Mouse (Mus musculus) intestine, embryonic 16.5 days (tissue): ENCODE results near the gene Glo1. TPM values are rescaled to one million over a fixed set of nuclear protein-coding genes. Genes with fewer than 3 reads are reported as not detected.

Experiments used
- ATAC-seq: fragments of 200-750 bp; cut with Nextera tagmentation; 2 replicates; pipeline ENCODE4 v1.8.0; 2017; ENCODE audit warnings: moderate TSS enrichment, moderate library complexity
- H3K27ac ChIP-seq: fragments of 300-500 bp; sonication (generic); 2 replicates; pipeline ENCODE4 v1.5.1; 2014; ENCODE audit warnings: mild to moderate bottlenecking, low read length
- H3K27me3 ChIP-seq: fragments of 300-500 bp; sonication (generic); replicated peaks from 2 replicates; pipeline ENCODE4 v1.6.1; 2014; ENCODE audit warnings: low read length, control low read depth, mixed read lengths; ENCODE audit not compliant: control insufficient read depth, insufficient read depth
- H3K36me3 ChIP-seq: fragments of 300-500 bp; sonication (generic); 2 replicates; pipeline ENCODE4 v1.6.1; 2014; ENCODE audit warnings: low read length, control low read depth; ENCODE audit not compliant: control insufficient read depth, insufficient read depth
- H3K4me1 ChIP-seq: fragments of 300-500 bp; sonication (generic); 2 replicates; pipeline ENCODE4 v1.6.1; 2014; ENCODE audit warnings: low read length, control low read depth, mixed read lengths; ENCODE audit not compliant: control insufficient read depth, insufficient read depth
- H3K4me2 ChIP-seq: fragments of 300-500 bp; sonication (generic); 2 replicates; pipeline ENCODE4 v1.6.1; 2014; ENCODE audit warnings: low read depth, low read length, control low read depth
- H3K4me3 ChIP-seq: fragments of 300-500 bp; sonication (generic); 2 replicates; pipeline ENCODE4 v1.5.1; 2014; ENCODE audit warnings: mild to moderate bottlenecking, low read length
- H3K9ac ChIP-seq: fragments of 300-500 bp; sonication (generic); 2 replicates; pipeline ENCODE4 v1.6.1; 2014; ENCODE audit warnings: low read depth, low read length
- H3K9me3 ChIP-seq: fragments of 300-500 bp; sonication (generic); 2 replicates; pipeline ENCODE4 v1.6.1; 2016; ENCODE audit warnings: low read length, control low read depth; ENCODE audit not compliant: control insufficient read depth
- WGBS: fragments of 180-500 bp; shearing (Covaris S2); extraction: QIAGEN DNeasy Blood & Tissue Kit; methylation state at CpG from one replicate; pipeline ENCODE4 v1.1.7; 2014; 5-methylcytosine and 5-hydroxymethylcytosine counted together
- polyA plus RNA-seq: library from polyadenylated mRNA; unstranded; fragments of >200 nt; fragmentation: Nextera tagmentation; extraction: Ambion mirVana; gene quantifications from 2 replicates; pipeline ENCODE4 v1.2.1, GENCODE M21; 2015

Gene Glo1
- polyA plus RNA-seq, 1 experiment from 2014 or later = 240 TPM

- no peak overlapping the region for H3K4me3 ChIP-seq
- H3K4me1 ChIP-seq = 0 out of 2 replicates have a peak, but pooled peaks cover 7% of the 10 kb centered on the region
- no peaks in the 10 kb centered on the region for H3K27me3 ChIP-seq
- H3K27ac ChIP-seq = no peak overlapping the region
- ATAC-seq = no peak
- no peak overlapping the region for H3K4me2 ChIP-seq
- no peak overlapping the region for H3K9ac ChIP-seq
- 24% methylated on average over 2 of the region's 2 CpGs for WGBS
- H3K36me3 ChIP-seq = no peaks in the 10 kb centered on the region
- H3K9me3 ChIP-seq = no peaks in the 10 kb centered on the region
Measured at GRCm38 (mm10) chr17:30619153-30619552, 7.5 kb downstream of the Glo1 start.

- no peaks in the 10 kb centered on the region for H3K36me3 ChIP-seq
- ATAC-seq = 0 out of 2 replicates have a peak, but pooled peaks have one; percentile 8
- no peaks in the 10 kb centered on the region for H3K27me3 ChIP-seq
- H3K27ac ChIP-seq = no peak overlapping the region
- no peak overlapping the region for H3K4me2 ChIP-seq
- WGBS = 72% methylated on average over 3 of the region's 3 CpGs
- H3K4me1 ChIP-seq = 0 out of 2 replicates have a peak, but pooled peaks cover 7% of the 10 kb centered on the region
- H3K4me3 ChIP-seq = no peak overlapping the region
- no peaks in the 10 kb centered on the region for H3K9me3 ChIP-seq
- no peak overlapping the region for H3K9ac ChIP-seq
Measured at GRCm38 (mm10) chr17:30618136-30618891, 8.4 kb downstream of the Glo1 start.

- H3K9me3 ChIP-seq = no peaks in the 10 kb centered on the region
- H3K9ac ChIP-seq = no peak overlapping the region
- no peak for ATAC-seq
- H3K4me1 ChIP-seq = peaks cover 10% of the 10 kb centered on the region
- no peak overlapping the region for H3K27ac ChIP-seq
- WGBS = 89% methylated on average over 5 of the region's 5 CpGs
- no peaks in the 10 kb centered on the region for H3K27me3 ChIP-seq
- H3K4me3 ChIP-seq = no peak overlapping the region
- no peak overlapping the region for H3K4me2 ChIP-seq
- no peaks in the 10 kb centered on the region for H3K36me3 ChIP-seq
Measured at GRCm38 (mm10) chr17:30616203-30616602, 10.5 kb downstream of the Glo1 start.

GRCm38 (mm10) chr17:30613350-30613749 is 13.3 kb downstream of the Glo1 start:
- Histone ChIP-seq H3K4me1 (peaks cover 24% of the 10 kb centered on the region), H3K4me2 (no peak overlapping the region), H3K27ac (no peak overlapping the region), H3K36me3 (no peaks in the 10 kb centered on the region), H3K9me3 (no peaks in the 10 kb centered on the region), H3K4me3 (no peak overlapping the region), H3K27me3 (no peaks in the 10 kb centered on the region), H3K9ac (no peak overlapping the region)
- ATAC-seq = no peak

DNA sequence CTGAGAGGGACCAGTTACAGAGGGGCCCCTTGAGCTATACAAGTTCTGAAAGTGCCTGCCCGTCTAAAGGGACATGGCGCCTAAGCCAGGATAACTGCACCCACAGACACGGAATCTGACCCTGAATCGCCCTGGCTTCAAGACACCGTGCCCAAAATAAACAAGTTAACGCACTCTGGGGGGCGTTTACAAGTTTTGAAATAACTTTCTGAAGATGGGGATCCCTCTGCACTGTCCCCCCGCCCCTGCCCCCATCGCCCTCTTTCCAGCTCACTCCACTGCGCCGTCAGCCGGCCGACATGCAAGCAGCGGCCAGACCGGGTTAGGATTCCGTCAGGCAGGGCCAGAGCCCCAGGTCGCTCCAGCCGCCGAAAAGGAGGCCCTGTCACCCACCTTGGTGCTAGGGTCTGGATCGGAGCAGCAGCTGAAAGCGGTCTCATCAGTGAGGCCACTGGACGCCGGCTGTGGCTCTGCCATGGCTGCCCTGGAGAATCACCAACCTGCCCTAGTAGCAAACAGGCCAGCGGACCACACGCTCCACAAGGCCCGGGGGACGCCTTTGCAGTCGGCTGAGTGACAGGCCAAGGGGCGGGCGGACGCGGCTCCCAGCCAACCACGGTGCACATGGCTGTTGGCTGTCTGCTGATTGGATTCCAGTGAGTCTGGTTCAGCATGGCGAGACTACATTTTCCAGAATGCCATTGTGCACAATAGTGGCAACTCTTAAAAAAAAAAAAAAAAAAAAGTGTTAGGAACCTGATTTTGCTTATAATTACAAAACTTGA is 14.4 kb downstream of the Glo1 start:
- Histone ChIP-seq H3K27me3 (no peaks in the 10 kb centered on the region), H3K4me1 (peaks cover 34% of the 10 kb centered on the region), H3K9ac (peak overlapping the region; percentile 85), H3K9me3 (no peaks in the 10 kb centered on the region), H3K27ac (peak overlapping the region; percentile 84), H3K4me3 (peak overlapping the region; percentile 74), H3K4me2 (peak overlapping the region; percentile 54), H3K36me3 (no peaks in the 10 kb centered on the region)
- peak; percentile 99 for ATAC-seq
- under 1% methylated on average over 34 of the region's 34 CpGs for WGBS

DNA sequence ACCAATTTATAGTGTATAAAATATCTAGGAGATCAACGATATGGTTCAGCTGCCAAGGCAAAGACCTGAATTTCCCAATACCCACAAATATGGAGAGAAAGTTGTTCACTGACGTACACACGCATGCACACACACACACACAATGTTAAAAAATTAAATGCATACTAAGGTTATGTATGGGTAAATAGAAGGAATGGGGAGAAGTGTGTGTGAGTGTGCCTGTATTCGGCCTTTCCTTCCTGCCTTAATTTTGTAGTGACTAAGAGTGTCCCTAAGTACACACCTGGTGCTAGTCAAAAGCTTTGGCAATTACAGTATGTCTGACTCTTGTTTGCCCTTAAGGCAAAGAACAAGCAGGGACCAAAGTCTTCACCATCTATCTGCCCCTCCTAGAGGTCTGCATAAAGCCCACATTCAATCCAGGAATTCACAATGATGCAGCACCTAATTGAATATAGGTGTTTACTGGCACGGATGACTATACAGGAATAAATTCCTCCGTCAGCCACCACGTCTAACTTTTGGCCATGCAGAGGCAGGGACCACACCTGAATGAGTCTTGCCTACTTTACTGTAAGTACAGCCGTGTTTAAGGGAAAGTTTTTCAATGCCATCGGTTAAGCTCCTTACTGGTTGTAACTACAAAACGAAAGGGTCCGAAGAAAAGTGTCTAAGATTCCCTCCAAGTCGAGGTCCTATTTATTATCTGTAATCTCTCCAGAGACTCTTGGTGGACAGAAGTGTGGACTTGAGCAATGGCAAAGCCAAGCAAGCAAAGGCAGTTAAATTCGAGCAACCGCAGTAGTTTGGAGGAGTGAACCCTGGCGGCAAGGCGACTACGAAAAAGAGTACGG is 15.2 kb downstream of the Glo1 start:
- H3K27me3 ChIP-seq = no peaks in the 10 kb centered on the region
- H3K4me2 ChIP-seq = peak overlapping the region; percentile 54
- no peaks in the 10 kb centered on the region for H3K9me3 ChIP-seq
- peak overlapping the region; percentile 74 for H3K4me3 ChIP-seq
- H3K36me3 ChIP-seq = no peaks in the 10 kb centered on the region
- peak overlapping the region; percentile 85 for H3K9ac ChIP-seq
- H3K4me1 ChIP-seq = peaks cover 38% of the 10 kb centered on the region
- peak overlapping the region; percentile 84 for H3K27ac ChIP-seq
- 22% methylated on average over 18 of the region's 18 CpGs for WGBS
- no peak for ATAC-seq

DNA sequence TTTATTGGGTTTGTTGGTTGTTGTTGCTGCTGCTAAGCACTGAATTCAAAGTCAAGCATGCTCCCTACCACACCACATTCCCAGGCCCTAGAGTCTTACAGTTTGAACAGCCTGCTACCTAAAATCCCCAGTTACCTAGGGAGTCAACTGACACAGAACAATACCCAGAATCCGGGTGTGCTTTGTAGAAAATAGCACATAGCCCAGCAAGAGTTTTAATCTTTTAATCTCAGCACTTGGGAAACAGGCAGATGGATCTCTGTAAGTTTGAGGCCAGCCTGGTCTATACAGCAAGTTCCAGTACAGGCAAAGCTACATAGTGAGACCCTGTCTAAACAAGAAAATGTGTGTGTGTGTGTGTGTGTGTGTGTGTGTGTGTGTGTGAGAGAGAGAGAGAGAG is 15.9 kb downstream of the Glo1 start:
- peak overlapping the region; percentile 54 for H3K4me2 ChIP-seq
- no peak overlapping the region for H3K27ac ChIP-seq
- H3K4me3 ChIP-seq = no peak overlapping the region
- ATAC-seq = no peak
- H3K9ac ChIP-seq = no peak overlapping the region
- peaks cover 38% of the 10 kb centered on the region for H3K4me1 ChIP-seq
- H3K27me3 ChIP-seq = no peaks in the 10 kb centered on the region
- 75% methylated on average over 1 of the region's 1 CpGs for WGBS
- H3K9me3 ChIP-seq = no peaks in the 10 kb centered on the region
- no peaks in the 10 kb centered on the region for H3K36me3 ChIP-seq

- H3K36me3 ChIP-seq = no peaks in the 10 kb centered on the region
- H3K4me1 ChIP-seq = peaks cover 38% of the 10 kb centered on the region
- WGBS = 90% methylated on average over 5 of the region's 5 CpGs
Measured at GRCm38 (mm10) chr17:30609980-30610307, 16.7 kb downstream of the Glo1 start.

More at GRCm38 (mm10) chr17:30609980-30610307, 16.7 kb downstream of the Glo1 start:
- 0 out of 2 replicates have a peak overlapping the region, but pooled peaks have one; percentile 3 for H3K4me3 ChIP-seq
- no peak for ATAC-seq
- H3K27me3 ChIP-seq = no peaks in the 10 kb centered on the region
- no peaks in the 10 kb centered on the region for H3K9me3 ChIP-seq
- H3K4me2 ChIP-seq = 0 out of 2 replicates have a peak overlapping the region, but pooled peaks have one; percentile 13
- no peak overlapping the region; the same call in 1 of the 2 replicates for H3K27ac ChIP-seq
- H3K9ac ChIP-seq = no peak overlapping the region
